Mouse (Mus musculus) macrophage (primary cell): ENCODE data around the gene Elovl6. TPM values are rescaled to one million over a fixed set of nuclear protein-coding genes. Genes with fewer than 3 reads are reported as not detected.

Experiments
- H3K27ac ChIP-seq: fragments of 350-480 bp; formaldehyde crosslinking; 2 replicates; pipeline ENCODE4 v1.9.0; 2021
- H3K36me3 ChIP-seq: fragments of 350-480 bp; formaldehyde crosslinking; 2 replicates; pipeline ENCODE4 v1.9.0; 2021; ENCODE audit errors: inconsistent target
- H3K4me3 ChIP-seq: fragments of 350-480 bp; formaldehyde crosslinking; 2 replicates; pipeline ENCODE4 v1.9.0; 2021; ENCODE audit errors: inconsistent target
- H3K79me2 ChIP-seq: fragments of 350-480 bp; formaldehyde crosslinking; 2 replicates; pipeline ENCODE4 v1.9.0; 2021; ENCODE audit errors: inconsistent target
- WGBS: methylation state at CpG from one replicate; pipeline ENCODE4 v1.1.7; 2026; ENCODE audit warnings: inconsistent platforms; ENCODE audit not compliant: missing documents; 5-methylcytosine and 5-hydroxymethylcytosine counted together
- polyA plus RNA-seq: library from polyadenylated mRNA; stranded (reverse); fragments of 250-400 nt; gene quantifications from 3 replicates; pipeline ENCODE4 v1.2.4, GENCODE M21; 2018; ENCODE audit warnings: inconsistent platforms

Gene Elovl6
- polyA plus RNA-seq, 1 experiment from 2014 or later, result 2.6 TPM

DNA sequence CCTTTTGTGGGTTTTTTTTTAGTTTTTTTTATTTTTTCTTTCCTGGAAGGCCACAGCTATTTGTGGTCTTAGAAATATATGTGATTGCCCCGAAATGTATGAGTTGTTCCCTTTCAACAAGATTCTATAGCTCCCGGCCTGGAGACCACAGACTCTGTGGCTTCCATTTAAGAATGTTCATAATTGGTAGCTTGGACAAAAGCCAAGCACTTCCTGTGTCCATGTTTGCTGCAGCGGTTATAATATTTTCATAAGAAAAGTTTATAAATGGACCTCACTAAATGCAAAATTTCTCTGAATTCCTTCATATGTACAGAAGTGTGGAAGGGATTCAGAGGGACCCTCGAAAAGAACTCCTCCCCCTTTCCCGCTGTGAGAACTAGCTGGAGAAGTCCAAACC, 114.6 kb downstream of the Elovl6 start:
- Histone ChIP-seq H3K79me2 (no peaks in the 10 kb centered on the region), H3K4me3 (no peak overlapping the region), H3K36me3 (no peaks in the 10 kb centered on the region), H3K27ac (no peak overlapping the region)
- 65% methylated on average over 5 of the region's 5 CpGs for WGBS

GRCm38 (mm10) chr3:129647312-129647711, 115.2 kb downstream of the Elovl6 start:
- Histone ChIP-seq H3K36me3 (no peaks in the 10 kb centered on the region), H3K27ac (no peak overlapping the region), H3K79me2 (no peaks in the 10 kb centered on the region), H3K4me3 (no peak overlapping the region)
- WGBS, result 87% methylated on average over 4 of the region's 10 CpGs

DNA sequence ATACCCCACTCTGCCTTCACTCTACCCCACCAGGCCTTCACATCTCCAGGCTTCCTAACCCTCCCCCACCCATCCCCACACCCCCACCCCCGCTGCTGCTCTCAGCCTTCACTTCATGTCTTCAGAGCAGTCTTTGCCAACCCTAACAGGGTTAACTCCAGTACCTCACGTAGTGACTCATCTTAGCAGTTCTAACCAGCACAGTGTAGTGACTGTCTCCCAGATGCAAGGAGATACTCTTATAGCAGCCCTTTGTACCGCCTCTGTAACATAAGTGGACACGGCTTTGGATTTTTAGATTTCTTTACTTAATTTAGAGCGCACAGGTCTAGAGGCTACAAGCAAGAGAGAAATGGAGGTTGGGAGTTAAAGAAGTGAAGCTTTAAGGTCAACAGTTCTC, 116.4 kb downstream of the Elovl6 start:
- 92% methylated on average over 4 of the region's 5 CpGs for WGBS

GRCm38 (mm10) chr3:129649586-129650292, 117.6 kb downstream of the Elovl6 start:
- no peaks in the 10 kb centered on the region for H3K79me2 ChIP-seq
- WGBS, result 96% methylated on average over 8 of the region's 8 CpGs
- no peak overlapping the region for H3K27ac ChIP-seq
- H3K36me3 ChIP-seq, result no peaks in the 10 kb centered on the region
- H3K4me3 ChIP-seq, result no peak overlapping the region

More for the DNA sequence above, 116.4 kb downstream of the Elovl6 start:
- H3K27ac ChIP-seq, result no peak overlapping the region
- H3K36me3 ChIP-seq, result no peaks in the 10 kb centered on the region
- no peaks in the 10 kb centered on the region for H3K79me2 ChIP-seq
- H3K4me3 ChIP-seq, result no peak overlapping the region

DNA sequence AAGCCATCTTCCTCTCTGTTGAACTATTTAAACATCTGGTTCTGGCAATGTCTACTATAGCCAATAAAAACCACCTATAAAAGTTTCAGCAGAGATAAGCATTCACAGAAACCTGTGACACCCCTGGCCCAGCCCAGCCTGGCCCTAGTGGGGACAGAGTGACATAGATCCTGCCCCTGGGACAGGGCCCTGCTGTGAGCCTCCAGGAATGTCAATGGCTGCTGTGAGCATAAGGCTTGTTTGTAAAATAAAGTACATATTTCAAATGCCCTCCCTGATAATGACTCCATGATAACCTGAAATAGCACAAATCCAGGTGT, 118.1 kb downstream of the Elovl6 start:
- H3K27ac ChIP-seq, result no peak overlapping the region
- H3K36me3 ChIP-seq, result no peaks in the 10 kb centered on the region
- no peaks in the 10 kb centered on the region for H3K79me2 ChIP-seq
- no peak overlapping the region for H3K4me3 ChIP-seq

DNA sequence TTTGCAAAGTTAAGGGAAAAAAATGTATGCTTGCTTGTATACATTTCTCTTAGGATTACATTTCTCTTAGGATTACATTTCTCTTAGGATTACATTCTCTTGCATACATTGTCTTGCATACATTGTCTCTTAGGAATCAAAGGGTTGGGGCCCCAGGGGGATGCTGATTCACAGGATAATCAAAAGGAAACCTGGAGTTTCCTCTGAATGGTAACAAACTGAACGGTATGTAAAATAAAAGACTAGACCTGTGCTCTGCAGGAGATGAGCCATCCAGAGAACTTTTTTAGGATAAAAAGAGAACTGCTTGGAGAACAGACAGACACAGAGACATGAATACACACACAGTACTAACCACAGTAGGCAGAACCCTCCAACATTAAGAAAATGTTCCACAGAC, 118.8 kb downstream of the Elovl6 start:
- WGBS, result 93% methylated on average over 1 of the region's 1 CpGs
- H3K36me3 ChIP-seq, result no peaks in the 10 kb centered on the region
- no peak overlapping the region for H3K27ac ChIP-seq
- no peaks in the 10 kb centered on the region for H3K79me2 ChIP-seq
- H3K4me3 ChIP-seq, result no peak overlapping the region

DNA sequence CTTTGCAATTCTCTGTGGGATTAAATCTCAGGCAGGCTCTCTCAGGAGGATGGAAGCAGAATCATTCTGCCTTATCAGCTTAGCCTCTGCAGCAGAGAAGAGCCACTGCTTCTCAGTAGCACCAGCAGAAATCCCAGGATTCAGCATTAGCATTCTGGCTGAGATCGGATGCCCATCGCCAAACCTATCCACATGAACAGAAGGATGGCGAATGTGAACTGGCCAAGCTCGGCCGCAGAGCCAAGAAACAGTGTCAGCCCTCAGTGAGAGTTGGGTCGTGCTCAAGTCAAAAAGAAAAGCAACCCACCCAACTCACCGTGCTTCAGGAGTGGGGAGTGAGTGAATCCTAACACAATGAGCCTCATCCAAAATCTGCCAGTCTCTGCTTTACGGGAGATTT, 119.6 kb downstream of the Elovl6 start:
- WGBS, result 97% methylated on average over 8 of the region's 8 CpGs
- no peaks in the 10 kb centered on the region for H3K36me3 ChIP-seq
- H3K79me2 ChIP-seq, result no peaks in the 10 kb centered on the region
- no peak overlapping the region for H3K27ac ChIP-seq
- H3K4me3 ChIP-seq, result no peak overlapping the region

GRCm38 (mm10) chr3:129652476-129652875, 120.3 kb downstream of the Elovl6 start:
- Histone ChIP-seq H3K27ac (no peak overlapping the region), H3K4me3 (no peak overlapping the region), H3K79me2 (no peaks in the 10 kb centered on the region), H3K36me3 (no peaks in the 10 kb centered on the region)
- 88% methylated on average over 4 of the region's 4 CpGs for WGBS

DNA sequence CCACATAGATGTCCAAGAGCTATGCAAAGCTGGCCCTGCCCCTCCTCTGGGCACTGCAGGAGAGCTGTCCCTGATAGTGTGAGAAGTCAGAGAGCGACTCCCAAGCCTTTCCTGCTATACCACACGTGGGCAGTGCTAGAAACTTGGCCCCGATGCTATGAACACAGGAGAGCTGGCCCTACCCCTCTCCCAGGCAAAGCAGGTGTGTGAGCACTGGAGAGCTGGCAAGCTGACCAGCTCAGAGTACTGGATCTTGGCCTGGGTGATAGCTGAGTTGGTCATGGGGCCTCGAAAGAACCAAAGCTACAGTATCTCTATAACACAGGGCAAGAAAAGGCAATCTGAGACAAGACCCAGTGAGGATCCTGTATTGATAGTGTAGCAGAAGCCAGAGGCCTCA, 124.4 kb downstream of the Elovl6 start:
- no peaks in the 10 kb centered on the region for H3K79me2 ChIP-seq
- WGBS, result 98% methylated on average over 4 of the region's 4 CpGs
- no peak overlapping the region for H3K27ac ChIP-seq
- H3K4me3 ChIP-seq, result no peak overlapping the region
- H3K36me3 ChIP-seq, result no peaks in the 10 kb centered on the region

DNA sequence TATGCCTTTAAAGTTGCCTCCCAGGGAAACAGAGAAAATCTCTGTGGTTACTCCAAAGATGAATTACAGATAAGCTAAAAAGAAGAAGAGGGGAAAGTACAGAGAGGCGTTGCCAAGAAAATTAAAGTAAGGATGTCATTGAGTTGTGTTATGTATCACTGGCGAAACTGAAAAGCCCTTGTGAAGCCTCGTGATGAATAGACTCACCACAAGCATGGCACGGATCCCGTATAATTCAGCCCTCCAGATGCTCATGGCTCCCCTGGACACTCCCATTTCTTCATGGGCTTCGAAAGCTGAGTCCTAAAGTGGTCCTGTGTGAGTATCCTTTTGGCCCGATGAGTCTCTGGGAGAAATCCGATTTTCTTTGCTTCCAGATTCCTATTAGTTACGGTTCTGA, 125.1 kb downstream of the Elovl6 start:
- Histone ChIP-seq H3K79me2 (no peaks in the 10 kb centered on the region), H3K4me3 (no peak overlapping the region), H3K27ac (no peak overlapping the region), H3K36me3 (no peaks in the 10 kb centered on the region)
- 97% methylated on average over 9 of the region's 9 CpGs for WGBS

DNA sequence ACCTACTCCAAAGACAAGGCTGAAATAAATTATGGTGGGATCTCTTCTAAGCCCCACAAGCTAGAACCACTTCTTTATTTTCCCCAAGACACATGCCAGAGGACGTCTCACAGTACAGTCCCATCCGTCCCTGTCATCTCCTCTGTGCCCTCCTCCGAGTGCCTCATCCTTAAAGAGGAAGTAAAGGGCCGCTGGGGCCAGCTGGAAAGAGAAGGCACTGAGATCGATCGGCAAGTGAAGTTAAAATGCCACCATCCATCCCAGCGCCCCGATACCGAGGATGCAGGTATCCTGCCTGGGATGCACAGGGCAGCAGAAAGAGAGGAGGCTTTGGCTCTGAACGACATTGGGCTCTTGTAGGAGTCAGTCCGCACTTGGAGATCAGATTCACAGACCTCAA, 125.6 kb downstream of the Elovl6 start:
- Histone ChIP-seq H3K79me2 (no peaks in the 10 kb centered on the region), H3K4me3 (no peak overlapping the region), H3K36me3 (no peaks in the 10 kb centered on the region), H3K27ac (no peak overlapping the region)
- 83% methylated on average over 11 of the region's 11 CpGs for WGBS

- no peaks in the 10 kb centered on the region for H3K79me2 ChIP-seq
- H3K36me3 ChIP-seq, result no peaks in the 10 kb centered on the region
- 39% methylated on average over 6 of the region's 7 CpGs for WGBS
- H3K27ac ChIP-seq, result no peak overlapping the region
- no peak overlapping the region for H3K4me3 ChIP-seq
Observed at GRCm38 (mm10) chr3:129658776-129659175, 126.6 kb downstream of the Elovl6 start.

DNA sequence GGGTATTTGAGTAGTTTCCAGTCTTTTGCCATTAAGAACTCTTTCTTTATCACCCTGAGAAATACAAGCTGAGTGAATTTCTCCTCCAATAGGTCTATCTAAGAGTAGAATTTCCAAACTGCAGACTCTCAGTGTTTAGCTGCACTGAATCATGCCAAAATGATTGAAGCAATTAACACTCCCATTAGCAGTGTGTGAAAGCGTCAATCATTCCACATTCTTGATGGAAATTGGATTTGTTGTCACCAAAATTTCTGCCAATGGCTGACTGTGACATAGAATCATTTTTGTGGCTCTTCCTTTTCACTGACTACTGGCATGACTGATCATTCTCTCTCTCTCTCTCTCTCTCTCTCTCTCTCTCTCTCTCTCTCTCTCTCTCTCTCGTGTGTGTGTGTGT, 131.8 kb downstream of the Elovl6 start:
- whole genome bisulfite sequencing, result 75% methylated on average over 1 of the region's 2 CpGs
- Histone ChIP-seq H3K4me3 (no peak overlapping the region), H3K36me3 (no peaks in the 10 kb centered on the region), H3K27ac (no peak overlapping the region), H3K79me2 (no peaks in the 10 kb centered on the region)

GRCm38 (mm10) chr3:129675923-129676322, 143.8 kb downstream of the Elovl6 start:
- H3K79me2 ChIP-seq, result no peaks in the 10 kb centered on the region
- 87% methylated on average over 7 of the region's 7 CpGs for WGBS
- H3K27ac ChIP-seq, result no peak overlapping the region

GRCm38 (mm10) chr3:129680258-129680657, 148.1 kb downstream of the Elovl6 start:
- H3K27ac ChIP-seq, result no peak overlapping the region
- no peaks in the 10 kb centered on the region for H3K79me2 ChIP-seq
- H3K36me3 ChIP-seq, result no peaks in the 10 kb centered on the region
- WGBS, result 93% methylated on average over 5 of the region's 5 CpGs
- no peak overlapping the region for H3K4me3 ChIP-seq

More at GRCm38 (mm10) chr3:129675923-129676322, 143.8 kb downstream of the Elovl6 start:
- Histone ChIP-seq H3K36me3 (no peaks in the 10 kb centered on the region), H3K4me3 (no peak overlapping the region)

DNA sequence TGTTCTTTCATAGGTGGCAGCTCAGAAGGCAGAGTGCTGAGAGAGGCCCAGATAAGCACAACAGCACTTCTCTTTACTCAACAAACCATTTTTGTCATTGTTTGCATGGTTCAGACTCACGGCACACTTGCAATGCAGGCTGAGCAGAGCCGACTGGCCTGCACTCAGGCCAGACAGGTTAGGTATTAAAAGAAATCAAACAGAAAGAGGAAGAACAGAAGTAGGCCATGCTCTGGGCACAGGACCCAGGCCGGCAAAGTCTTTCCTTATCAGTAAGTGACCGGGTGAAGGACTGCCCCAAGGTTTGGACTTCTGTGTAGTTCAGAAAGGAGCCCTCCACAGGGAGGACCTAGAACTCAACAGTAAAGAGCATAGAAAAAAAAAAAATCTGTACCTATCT, 149.7 kb downstream of the Elovl6 start:
- 95% methylated on average over 4 of the region's 4 CpGs for WGBS
- H3K27ac ChIP-seq, result no peak overlapping the region
- no peak overlapping the region for H3K4me3 ChIP-seq
- H3K79me2 ChIP-seq, result no peaks in the 10 kb centered on the region
- H3K36me3 ChIP-seq, result no peaks in the 10 kb centered on the region
